Mouse (Mus musculus): ENCODE data around the gene Kat5. TPM values are rescaled to one million over a fixed set of nuclear protein-coding genes. Genes with fewer than 3 reads are reported as not detected.

Kat5 gene
- polyA plus RNA-seq, 1 experiment from 2014 or later: 59.3 TPM

DNA sequence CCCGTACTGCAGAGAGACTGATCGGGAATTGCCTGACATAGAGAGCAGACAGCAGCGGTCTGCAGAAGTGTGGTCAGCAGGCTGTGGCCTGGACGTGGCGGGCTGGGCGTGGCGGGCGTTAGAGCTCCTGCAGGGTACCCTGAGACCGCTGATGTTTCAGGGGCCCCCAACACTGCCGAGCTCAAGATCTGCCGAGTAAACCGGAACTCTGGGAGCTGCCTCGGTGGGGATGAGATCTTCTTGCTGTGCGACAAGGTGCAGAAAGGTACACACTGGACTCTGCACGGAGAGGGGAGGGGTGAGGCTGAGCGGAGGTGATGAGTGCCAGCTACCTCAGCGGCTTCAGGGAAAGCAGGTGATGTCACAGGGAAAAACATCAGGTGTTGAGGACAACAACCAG lies 31.0 kb upstream of the Kat5 start:
- WGBS: 90% methylated on average over 17 of the region's 17 CpGs
- no peak for DNase-seq (ENCODE audit: low spot score)
- H3K4me1 ChIP-seq: peaks cover 44% of the 10 kb centered on the region
- no peaks in the 10 kb centered on the region for H3K27me3 ChIP-seq (ENCODE audit: low read depth, poor library complexity, severe bottlenecking)
- no peak overlapping the region for H3K27ac ChIP-seq
- no peaks in the 10 kb centered on the region for H3K9me3 ChIP-seq (replicated peaks)
- H3K4me3 ChIP-seq: no peak overlapping the region
- peaks cover 74% of the 10 kb centered on the region for H3K36me3 ChIP-seq

DNA sequence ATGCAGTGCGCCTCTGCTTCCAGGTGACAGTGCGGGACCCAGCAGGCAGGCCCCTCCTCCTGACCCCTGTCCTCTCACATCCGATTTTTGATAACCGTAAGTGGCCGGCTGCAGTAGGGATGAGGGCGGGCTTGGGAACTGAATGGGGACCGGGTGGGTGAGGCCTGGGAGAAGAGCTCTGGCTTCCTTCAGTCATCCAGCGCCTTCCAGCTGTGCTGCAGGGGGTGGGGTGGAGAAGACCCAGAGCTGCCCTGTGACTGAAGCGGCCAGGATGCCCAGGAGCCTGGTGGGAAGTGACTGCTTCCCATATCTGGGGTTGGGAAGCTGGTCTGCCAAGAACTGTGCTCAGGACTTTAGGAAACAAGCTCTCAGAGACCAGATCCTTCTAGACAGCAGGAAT lies 30.3 kb upstream of the Kat5 start:
- H3K9me3 ChIP-seq (replicated peaks): no peaks in the 10 kb centered on the region
- peaks cover 67% of the 10 kb centered on the region for H3K36me3 ChIP-seq
- no peak overlapping the region for H3K27ac ChIP-seq
- DNase-seq (ENCODE audit: low spot score): no peak
- no peak overlapping the region for H3K4me3 ChIP-seq
- 46% methylated on average over 9 of the region's 9 CpGs for WGBS
- H3K27me3 ChIP-seq (ENCODE audit: low read depth, poor library complexity, severe bottlenecking): no peaks in the 10 kb centered on the region
- H3K4me1 ChIP-seq: peaks cover 44% of the 10 kb centered on the region

DNA sequence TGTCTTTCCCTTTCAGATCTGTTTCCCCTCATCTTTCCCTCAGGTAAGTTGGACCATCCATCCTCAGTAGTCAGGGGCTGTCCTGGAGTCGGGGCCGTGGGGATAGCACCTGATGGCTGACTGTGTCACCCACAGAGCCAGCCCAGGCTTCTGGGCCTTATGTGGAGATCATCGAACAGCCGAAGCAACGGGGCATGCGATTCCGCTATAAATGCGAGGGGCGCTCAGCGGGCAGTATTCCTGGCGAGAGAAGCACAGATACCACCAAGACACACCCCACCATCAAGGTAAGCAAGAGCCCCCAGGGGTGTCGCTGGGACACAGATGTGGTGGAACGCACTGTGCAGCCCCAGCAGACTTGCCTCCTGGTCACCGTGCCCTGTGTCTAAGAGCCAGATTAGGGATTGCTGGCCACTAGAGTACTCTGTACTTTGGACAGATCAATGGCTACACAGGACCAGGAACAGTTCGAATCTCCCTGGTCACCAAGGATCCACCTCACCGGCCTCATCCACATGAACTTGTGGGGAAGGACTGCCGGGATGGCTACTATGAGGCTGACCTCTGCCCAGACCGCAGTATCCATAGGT lies 28.5 kb upstream of the Kat5 start:
- DNase-seq (ENCODE audit: low spot score): no peak
- Histone ChIP-seq H3K27me3 (ENCODE audit: low read depth, poor library complexity, severe bottlenecking) (no peaks in the 10 kb centered on the region), H3K4me3 (peak overlapping the region; percentile 84), H3K9me3 (replicated peaks) (no peaks in the 10 kb centered on the region), H3K4me1 (peaks cover 44% of the 10 kb centered on the region), H3K36me3 (peaks cover 49% of the 10 kb centered on the region), H3K27ac (peak overlapping the region; percentile 95)
- 93% methylated on average over 18 of the region's 18 CpGs for WGBS

DNA sequence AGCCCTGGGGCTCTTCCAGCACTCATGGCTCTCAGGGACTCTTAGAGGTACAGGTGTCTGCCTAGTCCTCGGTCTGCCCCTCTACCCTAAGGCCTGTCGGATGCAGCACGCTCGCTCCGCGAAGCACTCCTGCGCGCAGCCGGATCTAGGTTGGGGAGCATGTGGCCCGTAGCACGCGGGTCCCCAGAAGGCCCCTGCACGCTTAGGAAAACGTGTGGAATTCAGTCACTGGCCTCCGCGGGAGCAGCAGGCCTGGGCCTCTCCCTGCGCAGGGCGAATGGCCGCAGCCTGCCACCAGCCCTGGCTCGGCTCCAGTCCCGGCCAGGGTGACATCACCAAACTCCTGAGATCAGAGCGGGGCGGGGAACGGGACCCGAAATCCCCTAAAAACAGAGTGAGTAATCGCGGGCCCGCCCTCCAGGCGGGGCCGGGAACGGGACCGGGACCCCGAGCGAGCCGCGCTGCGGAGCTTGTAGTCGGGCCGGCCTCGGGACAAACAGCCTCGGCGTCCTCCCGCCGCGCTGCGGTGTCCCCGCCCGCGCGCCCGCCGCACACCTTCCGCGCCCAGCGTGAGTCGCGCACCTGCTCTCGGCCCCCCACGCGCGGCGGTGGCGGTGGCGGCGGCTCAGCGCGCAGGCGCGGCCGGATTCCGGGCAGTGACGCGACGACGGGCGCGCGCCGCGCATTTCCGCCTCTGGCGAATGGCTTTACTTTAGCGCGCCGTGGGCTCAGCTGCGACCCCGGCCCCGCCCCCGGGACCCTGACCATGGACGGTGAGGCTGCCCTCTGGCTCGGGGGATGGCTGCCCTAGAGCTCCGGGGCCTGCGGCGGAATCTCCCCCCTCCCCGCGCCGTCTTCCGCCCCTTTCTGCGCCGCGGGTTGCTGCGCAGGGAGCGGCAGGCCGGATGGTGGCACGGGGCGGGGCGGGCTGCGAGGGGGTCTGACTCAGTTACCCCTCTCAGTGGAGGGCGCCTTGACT lies 27.3 kb upstream of the Kat5 start, which contains the start of gene Rela:
Gene Rela (plus strand): TSS at position 415 of the 979 bp plus-strand sequence.
- H3K36me3 ChIP-seq: peaks cover 38% of the 10 kb centered on the region
- under 1% methylated on average over 107 of the region's 109 CpGs for WGBS
- H3K27me3 ChIP-seq (ENCODE audit: low read depth, poor library complexity, severe bottlenecking): no peaks in the 10 kb centered on the region
- peaks cover 44% of the 10 kb centered on the region for H3K4me1 ChIP-seq
- H3K9me3 ChIP-seq (replicated peaks): no peaks in the 10 kb centered on the region
- H3K4me3 ChIP-seq: peak within 1 kb of the TSS; percentile 84
- peak within 1 kb of the TSS; percentile 95 for H3K27ac ChIP-seq
- peak; percentile 89 for DNase-seq (ENCODE audit: low spot score)

DNA sequence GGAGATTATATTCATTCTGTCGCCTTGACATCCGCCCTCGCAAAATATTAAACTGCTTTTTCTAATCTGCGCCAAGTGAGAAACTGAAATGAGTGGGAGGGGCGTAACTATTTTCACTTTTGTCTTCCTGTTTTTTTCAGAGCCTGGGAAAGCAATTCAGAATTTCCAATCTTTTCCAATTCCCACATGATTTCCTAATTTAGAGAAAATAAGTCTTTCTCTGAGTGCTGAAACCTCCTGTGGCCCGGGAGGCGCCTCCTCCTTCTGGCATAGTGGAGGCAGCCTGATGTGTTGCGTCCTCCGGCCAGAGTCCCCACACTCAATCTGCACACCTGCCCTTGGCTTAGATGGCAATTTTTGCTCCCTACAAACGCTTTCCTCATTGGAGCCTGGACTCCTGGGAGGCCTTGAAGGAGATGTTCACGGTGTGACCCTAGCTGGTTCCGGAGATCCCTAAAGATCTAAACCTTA lies 26.6 kb upstream of the Kat5 start:
- H3K36me3 ChIP-seq: peaks cover 31% of the 10 kb centered on the region
- DNase-seq (ENCODE audit: low spot score): peak; percentile 40
- H3K27me3 ChIP-seq (ENCODE audit: low read depth, poor library complexity, severe bottlenecking): no peaks in the 10 kb centered on the region
- H3K4me1 ChIP-seq: peaks cover 44% of the 10 kb centered on the region
- H3K4me3 ChIP-seq: peak overlapping the region; percentile 84
- H3K9me3 ChIP-seq (replicated peaks): no peaks in the 10 kb centered on the region
- 46% methylated on average over 12 of the region's 12 CpGs for WGBS
- peak overlapping the region; percentile 95 for H3K27ac ChIP-seq

DNA sequence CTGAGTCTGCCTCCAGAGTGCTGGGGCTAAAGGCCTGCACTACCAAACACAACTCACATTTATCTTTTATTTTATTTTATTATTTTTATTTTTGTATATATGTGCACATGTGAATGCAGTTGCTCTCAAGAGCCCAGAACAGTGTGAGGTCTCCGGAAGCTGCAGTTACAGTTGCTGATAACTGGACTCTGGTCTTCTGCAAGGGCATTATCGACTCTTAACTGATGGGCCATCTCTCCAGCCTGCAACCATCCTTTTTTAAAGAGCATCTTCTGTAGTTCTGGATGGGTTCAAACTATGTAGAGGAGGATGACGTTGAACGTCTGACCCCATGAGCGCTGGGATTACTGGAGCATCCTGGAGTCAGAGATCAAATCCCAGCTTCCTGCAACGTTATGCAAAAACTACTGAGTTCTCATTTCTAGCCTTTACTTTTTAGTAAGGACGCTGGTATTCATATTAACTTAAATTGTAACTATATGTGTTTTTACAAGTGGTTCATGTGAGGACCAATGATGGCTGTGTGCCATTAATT lies 26.1 kb upstream of the Kat5 start:
- WGBS: 86% methylated on average over 7 of the region's 7 CpGs
- H3K4me3 ChIP-seq: no peak overlapping the region

DNA sequence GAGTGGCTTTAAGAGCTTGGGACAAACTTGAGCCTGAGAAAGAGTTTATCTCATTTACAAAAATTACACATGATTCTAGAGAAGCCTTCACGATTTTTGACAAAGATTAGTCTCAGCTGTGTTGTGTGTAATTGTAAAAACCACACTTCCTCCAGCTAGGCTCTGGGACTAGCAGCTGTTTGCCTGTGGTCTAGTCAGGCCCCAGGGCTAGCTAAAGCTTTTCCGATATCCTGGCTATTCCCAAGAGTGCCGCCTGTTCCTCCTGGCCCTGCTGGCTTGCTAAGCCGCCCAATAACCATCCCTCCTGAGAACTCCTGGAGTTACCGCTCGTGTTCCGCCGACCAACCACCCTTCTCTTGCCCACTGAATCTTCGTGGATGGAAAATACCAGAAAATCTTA lies 22.1 kb upstream of the Kat5 start:
- peaks cover 10% of the 10 kb centered on the region for H3K4me1 ChIP-seq

More for the DNA sequence above, 26.1 kb upstream of the Kat5 start:
- peaks cover 26% of the 10 kb centered on the region for H3K36me3 ChIP-seq
- H3K27ac ChIP-seq: no peak overlapping the region
- no peaks in the 10 kb centered on the region for H3K27me3 ChIP-seq (ENCODE audit: low read depth, poor library complexity, severe bottlenecking)
- peaks cover 44% of the 10 kb centered on the region for H3K4me1 ChIP-seq
- DNase-seq (ENCODE audit: low spot score): no peak
- no peaks in the 10 kb centered on the region for H3K9me3 ChIP-seq (replicated peaks)

DNA sequence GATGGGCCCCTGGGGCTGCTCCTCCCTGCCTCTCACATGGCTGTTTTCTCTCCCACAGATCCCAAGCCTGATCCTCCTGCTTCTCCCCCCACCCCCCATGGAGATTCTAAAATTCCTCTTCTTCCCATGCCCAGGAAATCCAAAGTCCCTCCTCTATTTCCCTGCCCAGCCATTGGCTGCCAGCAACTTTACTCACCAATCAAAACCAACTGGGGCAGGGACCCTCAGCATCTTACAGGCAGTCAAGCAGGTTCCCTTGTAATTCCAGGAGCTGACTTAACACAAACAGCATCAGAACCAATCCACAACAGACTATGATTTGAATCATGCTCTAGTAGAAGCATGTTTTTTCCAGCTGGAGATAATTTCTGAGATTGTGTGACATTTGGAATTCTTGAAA lies 19.9 kb upstream of the Kat5 start:
- Histone ChIP-seq H3K9me3 (replicated peaks) (no peaks in the 10 kb centered on the region), H3K36me3 (no peaks in the 10 kb centered on the region), H3K27me3 (ENCODE audit: low read depth, poor library complexity, severe bottlenecking) (no peaks in the 10 kb centered on the region), H3K27ac (no peak overlapping the region), H3K4me1 (no peaks in the 10 kb centered on the region), H3K4me3 (no peak overlapping the region)
- DNase-seq (ENCODE audit: low spot score): no peak

More for the DNA sequence above, 22.1 kb upstream of the Kat5 start:
- Histone ChIP-seq H3K4me3 (no peak overlapping the region), H3K27ac (no peak overlapping the region), H3K9me3 (replicated peaks) (no peaks in the 10 kb centered on the region), H3K27me3 (ENCODE audit: low read depth, poor library complexity, severe bottlenecking) (no peaks in the 10 kb centered on the region), H3K36me3 (no peaks in the 10 kb centered on the region)
- WGBS: 78% methylated on average over 9 of the region's 9 CpGs
- no peak for DNase-seq (ENCODE audit: low spot score)

DNA sequence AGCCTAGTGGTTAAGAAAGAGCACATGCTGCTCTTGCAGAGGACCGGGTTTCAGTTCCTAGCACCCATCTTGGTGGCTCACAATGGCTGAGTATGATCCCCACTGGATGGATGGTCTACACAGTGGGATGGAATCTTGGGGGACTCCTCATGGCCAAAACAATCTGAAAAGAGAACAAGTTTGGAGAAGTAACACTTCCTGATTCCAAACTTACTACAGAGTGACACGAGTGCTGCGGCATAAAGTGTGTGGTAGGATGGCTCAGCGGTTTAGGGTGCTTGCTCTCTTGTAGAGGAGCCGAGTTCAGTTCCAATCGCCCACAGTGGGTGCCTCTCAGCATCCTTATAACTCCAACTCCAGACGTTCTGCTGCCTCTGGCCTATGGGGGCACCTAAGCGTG lies 15.3 kb upstream of the Kat5 start:
- no peaks in the 10 kb centered on the region for H3K27me3 ChIP-seq (ENCODE audit: low read depth, poor library complexity, severe bottlenecking)
- WGBS: 89% methylated on average over 8 of the region's 8 CpGs
- H3K4me1 ChIP-seq: no peaks in the 10 kb centered on the region
- no peak overlapping the region for H3K27ac ChIP-seq
- H3K9me3 ChIP-seq (replicated peaks): no peaks in the 10 kb centered on the region
- no peaks in the 10 kb centered on the region for H3K36me3 ChIP-seq
- H3K4me3 ChIP-seq: no peak overlapping the region
- DNase-seq (ENCODE audit: low spot score): no peak

DNA sequence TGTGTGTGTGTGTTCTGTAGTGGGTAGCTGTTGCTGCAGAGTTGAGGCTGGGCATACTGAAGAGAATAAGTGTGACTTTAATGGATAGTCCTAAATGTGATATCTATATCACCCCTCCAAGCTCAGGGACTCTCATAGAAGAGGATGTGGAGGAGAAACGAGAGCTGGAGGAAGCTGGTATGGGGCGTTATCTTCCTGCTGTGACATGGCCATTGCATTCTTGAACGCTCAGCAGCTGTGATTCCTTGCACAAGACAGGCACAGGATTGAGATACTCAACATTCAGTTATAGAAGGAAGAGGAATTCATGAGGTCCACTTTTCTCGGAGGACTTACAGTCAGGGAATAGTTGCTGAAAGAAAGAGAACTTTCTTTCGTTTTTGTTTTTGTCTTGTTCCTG lies 11.8 kb upstream of the Kat5 start:
- no peak overlapping the region for H3K4me3 ChIP-seq
- H3K36me3 ChIP-seq: no peaks in the 10 kb centered on the region
- 81% methylated on average over 5 of the region's 5 CpGs for WGBS
- no peaks in the 10 kb centered on the region for H3K27me3 ChIP-seq (ENCODE audit: low read depth, poor library complexity, severe bottlenecking)
- no peaks in the 10 kb centered on the region for H3K4me1 ChIP-seq
- H3K27ac ChIP-seq: no peak overlapping the region
- DNase-seq (ENCODE audit: low spot score): no peak
- H3K9me3 ChIP-seq (replicated peaks): no peaks in the 10 kb centered on the region

DNA sequence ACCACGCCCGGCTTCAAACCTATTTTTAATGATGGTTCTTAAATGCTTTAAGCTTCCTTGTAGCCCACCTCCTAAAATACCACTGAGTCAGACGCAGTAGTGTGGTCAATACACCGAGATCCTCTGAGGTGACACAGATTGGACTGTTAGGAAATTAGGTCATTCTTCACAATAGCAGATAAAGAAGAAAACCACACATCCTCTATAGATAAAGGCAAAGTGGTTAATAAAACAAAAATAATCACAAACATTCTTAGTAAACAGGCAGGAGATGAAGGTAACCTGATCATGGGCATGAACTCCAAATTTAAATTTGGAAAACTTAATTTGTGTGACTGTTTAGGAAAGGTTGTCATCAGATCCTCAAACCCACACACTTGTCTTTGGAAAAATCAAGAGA lies 10.0 kb upstream of the Kat5 start:
- Histone ChIP-seq H3K4me1 (no peaks in the 10 kb centered on the region), H3K27ac (no peak overlapping the region), H3K9me3 (replicated peaks) (no peaks in the 10 kb centered on the region), H3K4me3 (no peak overlapping the region), H3K36me3 (no peaks in the 10 kb centered on the region), H3K27me3 (ENCODE audit: low read depth, poor library complexity, severe bottlenecking) (no peaks in the 10 kb centered on the region)
- no peak for DNase-seq (ENCODE audit: low spot score)
- WGBS: 88% methylated on average over 4 of the region's 4 CpGs

DNA sequence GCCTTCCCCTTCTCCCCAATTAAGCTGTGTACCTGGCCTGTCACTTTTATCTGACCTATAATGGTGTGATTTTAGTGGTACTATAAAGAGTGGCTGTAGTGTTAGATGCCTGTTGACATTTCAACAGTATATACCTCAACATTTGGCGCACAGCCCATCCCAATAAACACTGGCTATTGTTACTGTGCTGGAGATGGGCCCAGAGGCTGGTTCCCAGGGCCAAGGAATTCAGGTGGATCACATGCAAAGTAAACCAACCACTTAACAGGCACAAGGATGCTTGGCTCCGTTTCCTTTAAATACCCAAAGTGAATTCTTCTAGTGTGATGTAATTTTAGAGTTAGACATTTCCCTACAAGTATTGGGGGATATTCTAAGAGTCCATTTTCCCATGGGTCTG lies 4.9 kb upstream of the Kat5 start:
- DNase-seq (ENCODE audit: low spot score): no peak
- Histone ChIP-seq H3K36me3 (no peaks in the 10 kb centered on the region), H3K27me3 (ENCODE audit: low read depth, poor library complexity, severe bottlenecking) (no peaks in the 10 kb centered on the region), H3K9me3 (replicated peaks) (no peaks in the 10 kb centered on the region), H3K27ac (no peak overlapping the region), H3K4me1 (peaks cover 8% of the 10 kb centered on the region), H3K4me3 (no peak overlapping the region)
- WGBS: 76% methylated on average over 2 of the region's 2 CpGs

All from limb, embryonic 10.5 days (tissue).